Mouse (Mus musculus) lung, adult 2 months (tissue): ENCODE data around the gene Hcfc1.

Experiments used
- CTCF ChIP-seq: fragments of 200-500 bp; IDR thresholded peaks from 2 replicates; pipeline ENCODE4 v1.5.1; 2011; ENCODE audit warnings: mild to moderate bottlenecking, low read length, control low read depth; ENCODE audit not compliant: insufficient read depth
- POLR2A ChIP-seq: fragments of 200-500 bp; IDR thresholded peaks from 2 replicates; pipeline ENCODE4 v1.6.1; 2011; ENCODE audit warnings: low read depth, mild to moderate bottlenecking, control low read depth, low read length, borderline replicate concordance; ENCODE audit errors: extremely low read depth

DNA sequence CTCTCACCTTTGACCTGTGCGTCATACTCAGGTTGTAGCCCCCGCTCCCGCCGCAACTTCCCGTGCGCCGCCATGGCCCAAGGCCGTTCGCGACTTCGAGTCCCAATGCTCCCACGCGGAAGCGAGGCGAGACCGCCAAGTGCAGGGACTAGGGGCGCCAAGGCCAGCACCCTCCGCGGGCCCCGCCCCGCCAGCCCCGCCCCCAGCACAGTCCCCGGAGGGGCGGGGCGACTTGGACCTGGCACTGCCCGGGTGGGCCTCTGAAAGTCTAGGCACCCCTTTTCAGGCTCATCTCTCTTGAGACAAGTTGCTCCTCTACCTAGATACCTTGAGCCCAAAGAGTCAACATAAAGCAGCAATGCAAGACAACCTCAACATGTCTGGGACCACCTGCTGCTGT, 55.0 kb downstream of the Hcfc1 start:
- TF ChIP-seq CTCF, result no peak
- TF ChIP-seq POLR2A, result no peak
